Mouse (Mus musculus) left cerebral cortex, adult 8-10 months (tissue): ENCODE measurements at regions not wholly inside any gene's neighbourhood (a gene's known extent, or its start where the extent isn't known, plus 50 kb on each side); places are given as distances from the start of the nearest gene placed in this dataset.
"Not testable (repeated sequence)": the region's sequence is repeated elsewhere in the genome, so short reads cannot be mapped to it uniquely, and the experiment has no call there.

Source experiments
- DNase-seq, 2 experiments: peaks; one replicate each; pipeline ENCODE4 v3.0.0; 2022; ENCODE audit warnings: low spot score in 2 of 2

DNA sequence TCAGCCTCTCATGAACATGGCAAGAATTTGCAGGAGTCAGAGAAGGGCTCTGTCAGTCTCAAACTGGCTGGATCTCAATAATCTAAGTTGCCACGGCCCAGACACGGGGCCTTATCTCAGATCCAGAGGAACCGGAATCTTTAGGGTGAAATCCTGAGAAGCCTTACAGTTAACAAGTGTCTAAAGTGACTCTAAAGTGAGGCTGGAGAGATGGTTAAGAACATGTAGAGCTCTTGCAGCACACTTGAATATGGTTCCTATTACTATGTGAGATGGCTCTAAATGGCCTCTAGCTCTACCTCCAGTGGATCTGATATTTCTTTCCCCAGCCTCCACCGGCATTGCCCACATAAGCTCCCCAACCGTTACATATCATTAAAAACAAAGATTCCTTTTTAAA, 157.8 kb upstream of the Mpdz start:
- no peak for DNase-seq

GRCm38 (mm10) chr4:81597390-81597789, 154.8 kb upstream of the Mpdz start:
- DNase-seq, result no peak

GRCm38 (mm10) chr4:81593431-81593830, 150.8 kb upstream of the Mpdz start:
- not testable (repeated sequence) for DNase-seq

GRCm38 (mm10) chr4:81582546-81582945, 139.9 kb upstream of the Mpdz start:
- no peak for DNase-seq

- no peak for DNase-seq
Measured at GRCm38 (mm10) chr4:81580553-81580952, 137.9 kb upstream of the Mpdz start.

- DNase-seq, result no peak
Measured at GRCm38 (mm10) chr4:81579389-81580110, 136.9 kb upstream of the Mpdz start.

DNA sequence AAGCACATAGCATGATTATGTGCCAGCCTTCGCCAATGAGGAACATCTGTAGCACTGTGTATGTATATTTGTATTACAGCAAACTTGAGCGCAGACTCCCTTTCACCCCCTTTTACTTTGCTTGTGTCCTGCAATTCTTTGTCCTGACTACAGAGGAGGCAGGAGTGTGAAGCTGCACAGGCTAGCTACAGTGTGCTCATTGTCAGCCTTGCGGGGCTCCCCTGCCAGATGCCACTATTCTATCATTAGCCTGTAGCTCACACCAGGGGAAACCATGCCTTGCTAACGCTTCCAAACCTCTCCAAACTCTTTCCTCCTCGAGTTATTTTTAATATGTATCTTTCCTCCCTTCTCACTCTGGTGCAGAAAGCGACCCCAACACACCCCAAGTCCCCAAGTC, 136.4 kb upstream of the Mpdz start:
- no peak for DNase-seq

GRCm38 (mm10) chr4:81573771-81574170, 131.2 kb upstream of the Mpdz start:
- DNase-seq, result no peak

- no peak for DNase-seq
Measured at GRCm38 (mm10) chr4:81570736-81571135, 128.1 kb upstream of the Mpdz start.

DNA sequence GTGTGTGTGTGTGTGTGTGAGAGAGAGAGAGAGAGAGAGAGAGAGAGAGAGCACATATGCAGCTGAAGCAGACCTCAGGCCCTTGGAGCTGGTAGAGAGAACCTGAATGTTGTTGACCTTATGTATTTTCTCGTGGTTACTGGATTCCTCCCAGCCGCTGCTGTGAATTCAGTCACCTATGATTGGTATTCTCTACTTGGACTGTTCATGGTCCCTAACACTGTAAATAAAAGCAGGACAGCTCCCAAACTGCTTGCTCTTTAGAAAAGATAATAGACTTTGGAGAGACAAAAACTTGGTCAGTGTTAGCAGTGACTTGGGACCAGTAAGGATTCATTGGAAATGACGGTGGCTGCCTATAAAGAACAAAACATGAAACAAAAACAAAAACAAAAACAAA, 126.9 kb upstream of the Mpdz start:
- no peak for DNase-seq

DNA sequence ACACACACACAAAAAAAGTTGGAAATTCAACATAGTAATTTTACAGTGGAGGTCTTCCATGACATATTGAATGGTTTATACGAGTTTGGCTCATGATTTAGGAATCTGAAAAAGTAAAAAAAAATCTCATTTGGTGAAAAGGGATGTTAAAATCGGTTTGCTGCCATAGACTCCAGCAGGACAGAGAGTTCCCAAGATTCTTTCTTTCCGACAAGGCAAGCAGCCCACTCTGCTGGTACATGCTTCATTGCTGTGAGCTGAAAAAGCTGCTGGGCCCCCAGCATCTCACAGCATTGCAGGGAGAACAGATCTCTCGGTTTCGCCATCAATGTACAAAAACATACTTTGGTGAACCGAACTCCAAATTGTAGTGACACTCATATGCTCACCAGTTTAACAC, 125.8 kb upstream of the Mpdz start:
- DNase-seq, result no peak

GRCm38 (mm10) chr4:81567928-81568327, 125.3 kb upstream of the Mpdz start:
- peak in 1 of 2 experiments; percentile 31 for DNase-seq

GRCm38 (mm10) chr4:81566526-81566925, 123.9 kb upstream of the Mpdz start:
- no peak for DNase-seq

GRCm38 (mm10) chr4:81565422-81566395, 123.1 kb upstream of the Mpdz start:
- DNase-seq, result peak in 1 of 2 experiments; percentile 27

GRCm38 (mm10) chr4:81564446-81564845, 121.8 kb upstream of the Mpdz start:
- DNase-seq, result no peak

- peak in 1 of 2 experiments; percentile 71 for DNase-seq
Measured at GRCm38 (mm10) chr4:81563574-81563973, 121.0 kb upstream of the Mpdz start.

DNA sequence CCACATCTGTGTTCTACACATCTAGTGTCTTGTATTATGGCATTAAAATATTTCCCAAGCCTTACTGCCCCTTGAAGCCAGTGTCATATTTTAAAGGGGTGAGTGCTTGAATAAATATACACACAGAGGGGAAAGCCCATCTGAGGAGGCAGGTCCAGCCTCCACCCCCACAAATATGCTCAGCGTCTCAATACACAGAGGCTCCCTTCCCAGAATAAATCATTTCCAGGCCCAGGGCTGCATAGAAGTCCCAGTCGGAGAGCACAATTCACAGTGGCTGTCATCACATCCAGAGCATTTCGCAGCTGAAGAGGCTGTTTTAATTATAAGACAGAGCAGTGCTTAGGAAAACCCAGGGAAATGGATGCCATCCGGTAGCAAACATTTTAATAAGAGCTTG, 118.8 kb upstream of the Mpdz start:
- DNase-seq, result no peak

- no peak for DNase-seq
Measured at GRCm38 (mm10) chr4:81550816-81551215, 108.2 kb upstream of the Mpdz start.

- DNase-seq, result no peak
Measured at GRCm38 (mm10) chr4:81550256-81550655, 107.6 kb upstream of the Mpdz start.

- DNase-seq, result no peak
Measured at GRCm38 (mm10) chr4:81540496-81540895, 97.9 kb upstream of the Mpdz start.

GRCm38 (mm10) chr4:81539551-81539950, 96.9 kb upstream of the Mpdz start:
- DNase-seq, result peak in 1 of 2 experiments; percentile 9

- no peak for DNase-seq
Measured at GRCm38 (mm10) chr4:81536795-81537194, 94.2 kb upstream of the Mpdz start.
